Mouse (Mus musculus) B cell, adult 62 days (primary cell): ENCODE data around the gene Dusp21. TPM values are rescaled to one million over a fixed set of nuclear protein-coding genes. Genes with fewer than 3 reads are reported as not detected.

Experiments used
- total RNA-seq: library from RNA; stranded (reverse); gene quantifications from 4 replicates; pipeline ENCODE4 v1.2.4, GENCODE M21; 2023

Dusp21 gene
- total RNA-seq: not detected in 4 replicates

GRCm38 (mm10) chrX:18145557-18145956 is at the start of gene Dusp21:
Gene Dusp21 (plus strand): TSS chrX:18145857.

GRCm38 (mm10) chrX:18162192-18162857 is 16.7 kb downstream of the Dusp21 start, which contains the start of gene Kdm6a:
Gene Kdm6a (plus strand): TSS chrX:18162575.

Other genes with a start within 250 kb of the Dusp21 start
- gene Kdm6a, start 16.7 kb downstream of the Dusp21 start, total RNA-seq: 98.6 to 116 TPM (median 111 TPM) in 4 replicates